ENCODE assay signal across 14 mouse cellular contexts in the genomic region with DNA sequence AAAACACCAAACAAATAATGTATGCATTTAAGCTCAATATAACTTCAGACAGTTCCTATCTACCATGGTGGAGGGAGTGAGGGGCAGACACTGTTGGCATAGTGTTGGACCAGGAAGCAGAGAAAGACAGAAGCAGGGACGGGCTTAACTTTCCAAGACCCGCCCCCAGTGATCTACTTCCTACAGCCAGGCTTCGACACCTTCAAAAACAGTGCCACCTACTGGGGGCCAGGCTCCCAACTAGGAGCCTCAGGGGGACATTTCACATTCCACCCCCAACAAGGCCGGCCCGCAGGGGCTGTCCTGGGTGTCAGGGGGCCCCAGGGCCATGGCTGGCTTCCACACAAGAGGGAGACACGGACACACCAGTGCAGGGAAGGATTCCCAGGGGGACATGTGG.
"Had no signal": no experiment of that assay in that cellular context is flagged by ENCODE, and none has a peak within 500 bp of the region (broad histone marks: within the 10 kb centered on the region; RNA-seq: fewer than 3 reads in every experiment).

No protein-coding gene starts in this region.

- H3K9ac ChIP-seq: limb, embryonic 12.5 days; liver, embryonic 15.5 days; midbrain, embryonic 15.5 days; neural tube, embryonic 13.5 days had no signal

- DNase-seq: kidney, adult 18-20 months; kidney, postnatal 14 days; layer of hippocampus, adult 9-11 months; liver; lung, adult 2 months; lung, postnatal 10 days; lung, postnatal 4 days; right cerebral cortex, postnatal 14 days; thymus, postnatal 4 days had no signal

- H3K4me3 ChIP-seq: limb, embryonic 12.5 days; liver, embryonic 15.5 days; midbrain, embryonic 10.5 days; midbrain, embryonic 15.5 days; neural tube, embryonic 13.5 days had no signal

- H3K27ac ChIP-seq: limb, embryonic 12.5 days; liver, embryonic 15.5 days; midbrain, embryonic 10.5 days; midbrain, embryonic 15.5 days; neural tube, embryonic 13.5 days had no signal

- ATAC-seq: midbrain, embryonic 15.5 days had no signal

- H3K27me3 ChIP-seq: liver, embryonic 15.5 days; midbrain, embryonic 15.5 days had no signal

- H3K36me3 ChIP-seq: limb, embryonic 12.5 days; liver, embryonic 15.5 days; midbrain, embryonic 10.5 days; midbrain, embryonic 15.5 days; neural tube, embryonic 13.5 days had no signal

- H3K4me2 ChIP-seq: limb, embryonic 12.5 days; liver, embryonic 15.5 days; midbrain, embryonic 15.5 days; neural tube, embryonic 13.5 days had no signal

- H3K9me3 ChIP-seq: limb, embryonic 12.5 days; liver, embryonic 15.5 days; midbrain, embryonic 15.5 days; neural tube, embryonic 13.5 days had no signal
